Mouse (Mus musculus): ENCODE data around the gene Hs6st3. TPM values are rescaled to one million over a fixed set of nuclear protein-coding genes. Genes with fewer than 3 reads are reported as not detected.

Gene Hs6st3
- polyA plus RNA-seq, 1 experiment: not detected

- WGBS: 59% methylated on average over 5 of the region's 5 CpGs
- DNase-seq (ENCODE audit: low read depth, low spot score): no peak
Measured at GRCm38 (mm10) chr14:119737408-119737961, 599.3 kb downstream of the Hs6st3 start.

GRCm38 (mm10) chr14:119741791-119742190 is 603.6 kb downstream of the Hs6st3 start:
- DNase-seq (ENCODE audit: low read depth, low spot score): no peak

GRCm38 (mm10) chr14:119761376-119761775 is 623.2 kb downstream of the Hs6st3 start:
- DNase-seq (ENCODE audit: low read depth, low spot score): no peak
- 84% methylated on average over 7 of the region's 7 CpGs for WGBS

More at GRCm38 (mm10) chr14:119741791-119742190, 603.6 kb downstream of the Hs6st3 start:
- 65% methylated on average over 1 of the region's 1 CpGs for WGBS

- WGBS: 64% methylated on average over 4 of the region's 4 CpGs
- DNase-seq (ENCODE audit: low read depth, low spot score): no peak
Measured at GRCm38 (mm10) chr14:119772040-119772439, 633.9 kb downstream of the Hs6st3 start.

- WGBS: 73% methylated on average over 3 of the region's 3 CpGs
- no peak for DNase-seq (ENCODE audit: low read depth, low spot score)
Measured at GRCm38 (mm10) chr14:119776261-119776660, 638.1 kb downstream of the Hs6st3 start.

GRCm38 (mm10) chr14:119779982-119780588 is 641.9 kb downstream of the Hs6st3 start:
- 80% methylated on average over 12 of the region's 12 CpGs for WGBS
- DNase-seq (ENCODE audit: low read depth, low spot score): no peak

GRCm38 (mm10) chr14:119781111-119781510 is 643.0 kb downstream of the Hs6st3 start:
- no peak for DNase-seq (ENCODE audit: low read depth, low spot score)
- WGBS: 86% methylated on average over 1 of the region's 1 CpGs

- WGBS: 93% methylated on average over 8 of the region's 8 CpGs
- no peak for DNase-seq (ENCODE audit: low read depth, low spot score)
Measured at GRCm38 (mm10) chr14:119789457-119789856, 651.3 kb downstream of the Hs6st3 start.

- no peak for DNase-seq (ENCODE audit: low read depth, low spot score)
- WGBS: 50% methylated on average over 9 of the region's 9 CpGs
Measured at GRCm38 (mm10) chr14:119797172-119797850, 659.2 kb downstream of the Hs6st3 start.

- no peak for DNase-seq (ENCODE audit: low read depth, low spot score)
- 94% methylated on average over 11 of the region's 11 CpGs for WGBS
Measured at GRCm38 (mm10) chr14:119798561-119798960, 660.4 kb downstream of the Hs6st3 start.

- 69% methylated on average over 11 of the region's 11 CpGs for WGBS
- no peak for DNase-seq (ENCODE audit: low read depth, low spot score)
Measured at GRCm38 (mm10) chr14:119800856-119801255, 662.7 kb downstream of the Hs6st3 start.

- 46% methylated on average over 4 of the region's 4 CpGs for WGBS
- DNase-seq (ENCODE audit: low read depth, low spot score): no peak
Measured at GRCm38 (mm10) chr14:119813898-119814297, 675.8 kb downstream of the Hs6st3 start.

GRCm38 (mm10) chr14:119815616-119816015 is 677.5 kb downstream of the Hs6st3 start:
- WGBS: 47% methylated on average over 5 of the region's 5 CpGs
- DNase-seq (ENCODE audit: low read depth, low spot score): no peak

- 45% methylated on average over 6 of the region's 6 CpGs for WGBS
- DNase-seq (ENCODE audit: low read depth, low spot score): no peak
Measured at GRCm38 (mm10) chr14:119820562-119820961, 682.4 kb downstream of the Hs6st3 start.

- no peak for DNase-seq (ENCODE audit: low read depth, low spot score)
- 62% methylated on average over 19 of the region's 19 CpGs for WGBS
Measured at GRCm38 (mm10) chr14:119831165-119832011, 693.2 kb downstream of the Hs6st3 start.

GRCm38 (mm10) chr14:119832012-119832325 is 693.8 kb downstream of the Hs6st3 start:
- WGBS: 86% methylated on average over 7 of the region's 7 CpGs
- DNase-seq (ENCODE audit: low read depth, low spot score): no peak

GRCm38 (mm10) chr14:119832940-119833339 is 694.8 kb downstream of the Hs6st3 start:
- DNase-seq (ENCODE audit: low read depth, low spot score): no peak
- 69% methylated on average over 9 of the region's 9 CpGs for WGBS

GRCm38 (mm10) chr14:119834008-119834700 is 696.0 kb downstream of the Hs6st3 start:
- 54% methylated on average over 8 of the region's 8 CpGs for whole genome bisulfite sequencing
- no peak for DNase-seq (ENCODE audit: low read depth, low spot score)

GRCm38 (mm10) chr14:119836051-119836450 is 697.9 kb downstream of the Hs6st3 start:
- DNase-seq (ENCODE audit: low read depth, low spot score): no peak
- 83% methylated on average over 3 of the region's 3 CpGs for WGBS

- DNase-seq (ENCODE audit: low read depth, low spot score): no peak
- 54% methylated on average over 12 of the region's 12 CpGs for WGBS
Measured at GRCm38 (mm10) chr14:119847540-119847939, 709.4 kb downstream of the Hs6st3 start.
